Mouse (Mus musculus) small intestine, adult 2 months (tissue): ENCODE data around the gene Mllt10.

ENCODE experiments used
- CTCF ChIP-seq: fragments of 200-500 bp; IDR thresholded peaks from 2 replicates; pipeline ENCODE4 v1.5.1; 2012; ENCODE audit warnings: low read depth, mild to moderate bottlenecking, control low read depth, inconsistent platforms, low read length, moderate library complexity, mixed read lengths; ENCODE audit not compliant: insufficient replicate concordance, insufficient read length; ENCODE audit errors: extremely low read depth
- POLR2A ChIP-seq: fragments of 200-500 bp; IDR thresholded peaks from 2 replicates; pipeline ENCODE4 v1.6.1; 2012; ENCODE audit warnings: low read depth, mild to moderate bottlenecking, control low read depth, inconsistent platforms, low read length, moderate library complexity

DNA sequence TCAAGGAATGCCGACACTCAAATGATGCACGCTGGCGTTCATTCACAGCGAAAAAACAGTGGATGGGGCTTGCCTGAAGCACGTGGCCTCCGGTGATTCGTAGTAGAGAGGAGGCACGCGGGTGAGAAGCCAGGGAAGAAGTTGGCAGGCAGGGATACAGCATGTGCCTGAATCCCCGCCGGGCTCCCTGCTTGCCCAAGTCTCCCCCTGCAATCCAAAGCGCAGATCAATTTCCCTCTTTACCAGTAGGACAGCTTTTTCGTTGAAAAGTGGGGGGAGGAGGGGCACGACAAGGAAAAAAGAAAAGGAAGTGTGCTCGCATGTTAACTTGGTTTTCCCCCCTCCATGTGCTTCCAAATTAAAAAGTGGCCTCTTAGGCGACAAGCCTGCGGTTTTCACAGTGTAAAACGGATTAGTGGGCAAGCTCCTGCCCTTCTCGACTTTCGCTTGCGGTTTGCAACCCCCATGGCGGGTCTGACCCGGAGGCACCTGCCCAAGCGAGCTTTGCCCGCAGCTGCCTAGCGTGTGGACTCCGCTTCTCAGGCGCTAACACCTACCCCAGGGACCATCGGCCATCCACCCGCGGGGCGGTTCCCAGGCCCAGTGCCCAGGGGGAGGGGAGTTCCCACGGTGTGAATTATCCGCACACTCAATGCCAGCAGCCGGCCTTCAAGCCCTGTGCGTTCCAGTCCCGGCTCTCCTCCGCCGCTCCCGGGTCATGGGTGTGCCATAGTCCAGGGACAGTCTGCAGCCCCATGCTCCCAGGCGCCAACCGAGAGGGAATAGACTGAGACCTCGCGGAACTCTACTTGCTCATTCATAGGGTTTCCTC, 28.7 kb upstream of the Mllt10 start:
- TF ChIP-seq POLR2A (no peak), CTCF (no peak)
